Mouse (Mus musculus) lung, postnatal 4 days (tissue): ENCODE measurements around the gene Cntnap5b.

Experiments
- DNase-seq, 2 experiments: peaks; one replicate each; pipeline ENCODE4 v3.0.0; 2021

The Cntnap5b gene

GRCm38 (mm10) chr1:100180050-100180449 lies 407.5 kb downstream of the Cntnap5b start:
- DNase-seq: no peak

DNA sequence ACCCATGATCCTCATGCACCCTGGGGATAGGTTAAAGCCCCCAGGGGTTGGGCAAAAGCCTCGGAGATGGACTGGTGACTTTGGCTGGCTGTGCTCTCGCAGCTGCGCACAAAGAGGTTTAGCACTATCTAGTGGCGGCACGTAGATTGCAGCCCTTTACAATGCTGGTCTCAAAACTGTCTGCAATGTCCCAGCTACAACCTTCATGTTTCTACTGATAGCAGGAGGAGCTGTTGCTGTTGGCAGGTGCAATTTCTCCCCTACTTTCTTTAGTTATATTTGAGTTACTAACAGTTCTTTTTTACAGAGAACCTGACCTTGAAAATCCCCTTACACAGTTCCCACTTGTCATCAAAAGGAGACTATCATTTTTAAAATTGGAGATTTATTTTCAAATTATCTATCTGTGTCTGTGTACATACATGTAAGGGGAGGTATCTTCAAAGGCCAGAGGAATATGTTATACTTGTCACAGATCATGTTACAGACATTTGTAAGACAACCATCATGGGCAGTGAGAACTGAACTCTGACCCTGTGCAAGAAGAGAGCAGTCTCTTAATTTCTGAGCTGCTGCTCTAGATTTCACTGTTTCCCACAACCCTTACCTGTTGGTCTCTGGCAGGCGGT lies 459.5 kb downstream of the Cntnap5b start:
- DNase-seq: no peak

GRCm38 (mm10) chr1:100251964-100252363 lies 479.4 kb downstream of the Cntnap5b start:
- DNase-seq: no peak

DNA sequence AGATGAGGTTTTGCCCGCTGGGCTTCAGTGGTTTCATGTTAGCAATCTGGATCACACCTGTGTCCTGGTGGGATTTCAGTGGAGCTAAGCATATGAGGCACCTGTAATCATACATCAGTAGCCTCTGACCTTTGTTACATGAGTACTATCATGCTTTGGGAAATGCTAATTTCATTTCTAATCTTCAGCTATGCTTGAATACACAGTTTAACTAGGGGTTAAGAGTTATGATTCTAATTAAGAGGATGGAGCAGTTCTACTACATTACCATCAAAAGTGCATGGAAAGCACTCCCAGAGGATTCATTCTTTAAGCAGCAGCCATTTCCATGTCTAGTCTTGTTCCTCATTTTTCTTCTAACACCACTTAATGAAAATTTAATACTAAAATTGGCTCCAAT lies 538.1 kb downstream of the Cntnap5b start:
- DNase-seq: no peak

DNA sequence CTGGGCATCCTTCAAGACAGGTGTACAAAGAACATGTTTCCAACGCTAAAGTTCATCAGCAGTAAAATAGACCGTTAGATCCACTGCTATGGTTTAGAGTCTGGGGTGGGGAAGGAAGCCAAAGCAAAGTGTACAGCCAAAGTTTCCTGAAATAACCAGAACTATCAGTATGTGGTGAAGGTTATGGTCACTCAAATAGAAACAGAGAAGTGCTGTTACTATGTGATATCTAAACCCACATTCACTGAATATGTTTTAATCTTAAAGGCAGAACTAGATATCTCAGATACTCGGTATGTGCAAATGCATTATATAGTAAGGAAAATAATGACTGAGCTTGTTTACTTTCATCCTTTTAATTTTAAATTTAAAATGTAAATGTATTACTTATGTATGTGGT lies 558.5 kb downstream of the Cntnap5b start:
- DNase-seq: no peak

DNA sequence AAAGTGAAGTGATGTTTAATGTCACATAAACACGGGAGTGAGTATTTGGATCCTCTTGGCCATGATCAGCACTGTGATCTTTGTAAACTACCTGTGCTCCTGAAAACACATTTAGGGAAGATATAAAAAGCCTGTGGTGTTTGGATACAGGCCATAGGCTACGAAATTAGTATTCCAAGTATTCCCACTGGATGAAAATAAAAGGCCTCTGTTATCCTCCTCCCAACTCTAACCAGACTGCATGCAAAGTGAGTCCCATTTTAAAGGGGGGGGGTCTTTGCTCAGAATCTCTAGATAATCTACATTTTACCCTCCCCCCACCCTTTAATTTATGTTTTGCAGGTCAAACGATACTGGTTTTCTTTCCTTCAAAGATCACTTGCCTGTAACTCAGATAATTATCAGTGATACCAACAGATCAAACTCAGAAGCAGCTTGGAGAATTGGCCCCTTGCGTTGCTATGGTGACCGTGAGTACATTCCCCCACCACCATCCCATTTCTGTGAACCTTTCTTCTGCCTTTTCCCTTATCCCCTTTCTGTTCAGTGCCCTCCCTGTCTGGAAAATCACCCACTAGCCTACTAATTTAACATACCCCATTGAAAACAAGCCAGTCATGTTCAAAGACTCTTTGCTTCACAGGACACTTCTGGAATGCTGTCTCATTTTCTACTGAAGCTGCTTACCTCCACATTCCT lies 597.0 kb downstream of the Cntnap5b start:
- no peak for DNase-seq

DNA sequence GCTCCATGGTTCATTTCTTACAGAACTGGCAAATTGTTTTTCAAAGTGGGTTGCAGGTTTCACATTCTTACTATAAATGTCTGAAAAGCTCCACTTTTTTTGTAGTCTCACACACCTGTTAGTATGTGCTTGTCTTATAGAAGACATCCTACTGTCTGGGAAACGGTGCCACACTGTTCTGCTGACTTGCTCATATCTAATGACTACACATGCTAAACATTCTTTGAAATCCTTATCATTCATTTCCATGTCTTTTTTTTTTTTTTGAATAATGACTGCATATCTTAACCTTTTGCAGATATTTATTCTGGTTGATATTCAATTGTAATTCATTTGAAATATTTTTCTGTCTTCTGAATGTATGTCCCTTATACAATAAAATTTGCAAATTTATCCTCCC lies 613.7 kb downstream of the Cntnap5b start:
- DNase-seq: no peak

GRCm38 (mm10) chr1:100394034-100394433 lies 621.5 kb downstream of the Cntnap5b start:
- no peak for DNase-seq

DNA sequence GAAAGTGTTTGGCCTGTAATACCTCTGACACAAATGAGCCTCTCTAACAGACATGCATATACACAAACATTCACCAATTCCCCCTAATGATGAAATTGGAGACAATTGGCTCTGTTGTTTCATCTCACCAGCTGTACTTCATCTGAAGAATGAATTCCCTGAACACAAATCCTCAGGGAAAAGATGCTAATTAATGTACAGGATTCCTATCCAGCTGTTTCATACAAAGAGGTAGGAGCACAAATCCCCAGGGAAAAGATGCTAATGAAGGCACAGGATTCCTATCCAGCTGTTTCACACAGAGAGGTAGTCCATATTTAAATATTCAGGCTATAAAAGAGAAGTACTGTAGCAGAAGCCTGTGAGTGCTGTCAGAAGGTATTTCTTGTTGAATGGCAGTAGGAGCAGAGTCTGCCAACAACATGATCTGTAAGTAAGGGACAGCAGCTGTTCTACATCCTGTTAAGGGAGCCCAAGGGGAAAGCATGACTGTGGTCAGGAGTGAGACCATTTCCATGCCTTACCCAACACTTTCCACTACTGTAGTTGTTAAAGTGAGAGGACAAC lies 644.2 kb downstream of the Cntnap5b start:
- no peak for DNase-seq

GRCm38 (mm10) chr1:100430038-100430774 lies 657.6 kb downstream of the Cntnap5b start:
- no peak for DNase-seq

- no peak for DNase-seq
These were observed 691.3 kb downstream of the Cntnap5b start for GRCm38 (mm10) chr1:100463877-100464276.

DNA sequence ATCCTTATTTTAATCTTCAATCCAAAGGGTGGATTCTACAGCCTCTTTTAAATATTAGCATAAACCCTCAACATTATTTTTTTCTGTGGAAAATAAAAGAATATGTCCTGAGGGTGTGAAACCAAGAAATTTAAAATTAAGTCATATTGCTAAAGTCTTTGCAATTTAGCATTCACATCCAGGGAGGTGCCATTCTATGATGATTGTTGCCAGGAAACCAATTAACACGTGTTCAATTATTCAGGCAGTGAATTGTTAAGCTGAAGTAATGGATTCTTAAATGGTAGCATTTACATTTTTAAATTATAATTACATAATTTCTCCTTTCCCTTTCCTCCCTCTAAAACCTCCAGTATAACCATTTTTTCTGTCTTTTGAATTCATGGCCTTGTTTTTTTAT lies 692.7 kb downstream of the Cntnap5b start:
- DNase-seq: no peak

DNA sequence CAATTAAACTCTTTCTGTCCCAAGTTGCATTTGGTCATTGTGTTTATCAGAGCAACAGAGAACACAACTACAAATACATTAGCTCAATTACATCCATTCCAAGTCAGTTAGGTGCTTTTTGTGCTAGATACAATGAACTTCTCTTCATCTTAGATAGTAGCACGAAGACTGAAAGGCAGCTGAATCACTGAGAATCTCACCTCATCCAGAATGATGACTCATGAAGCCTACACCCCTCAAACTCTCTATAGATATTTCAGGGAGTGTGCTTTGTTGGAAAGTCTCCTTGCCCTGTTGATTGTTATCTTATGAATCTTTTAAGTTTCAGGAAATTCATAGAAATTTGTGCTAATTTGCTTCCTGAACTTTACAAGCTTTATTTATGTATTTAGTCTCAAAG lies 695.0 kb downstream of the Cntnap5b start:
- DNase-seq: no peak

- no peak for DNase-seq
These were observed 737.3 kb downstream of the Cntnap5b start for GRCm38 (mm10) chr1:100509866-100510265.
